8 mouse cellular contexts compared by ENCODE assay signal in genomic region chr11:100318529-100319451, GRCm38 (mm10). TPM values are rescaled to one million over a fixed set of nuclear protein-coding genes. Genes with fewer than 3 reads are reported as not detected.
A peak's percentile ranks its signal among the peaks of the same experiment; 100 is the strongest.
DNase-seq lines count a peak whose midpoint lies in the region; ATAC-seq and TF ChIP-seq lines count a peak whose summit lies in the region.

No protein-coding gene starts in this region.

- H3K36me3 ChIP-seq in megakaryocyte, embryonic 14.5 days (replicated peaks; ENCODE audit: low read length), result peaks cover 24% of the 10 kb centered on the region
- peaks cover 12% of the 10 kb centered on the region for H3K36me3 ChIP-seq in hindbrain, embryonic 16.5 days (ENCODE audit: control insufficient read depth, insufficient read depth, low read length)
- H3K36me3 ChIP-seq in midbrain, postnatal 0 days (ENCODE audit: insufficient read depth, low read length), result peaks cover 10% of the 10 kb centered on the region

- peak; percentile 18 to 24 for DNase-seq in cerebellum, postnatal 36 days
- DNase-seq in midbrain, postnatal 0 days (ENCODE audit: low spot score), result no peak
- DNase-seq in layer of hippocampus, adult 18-20 months (ENCODE audit: low spot score in 2 of 2), result no peak
- DNase-seq in layer of hippocampus, postnatal 36 days, result no peak
- no peak for DNase-seq in lung, postnatal 4 days

- H3K4me1 ChIP-seq in megakaryocyte, embryonic 14.5 days, result peaks cover 30% of the 10 kb centered on the region
- H3K4me1 ChIP-seq in hindbrain, embryonic 16.5 days (ENCODE audit: control insufficient read depth, insufficient read depth, low read depth, low read length), result peaks cover 8% of the 10 kb centered on the region
- 0 out of 2 replicates have a peak, but pooled peaks cover 3% of the 10 kb centered on the region for H3K4me1 ChIP-seq in midbrain, postnatal 0 days (ENCODE audit: insufficient read depth, low read length)

- H3K9ac ChIP-seq in hindbrain, embryonic 16.5 days (ENCODE audit: low read depth, low read length), result peak overlapping the region; percentile 56
- 0 out of 2 replicates have a peak overlapping the region, but pooled peaks have one; percentile 13 for H3K9ac ChIP-seq in midbrain, postnatal 0 days (replicated peaks; ENCODE audit: low read length, poor library complexity, severe bottlenecking)

- peak overlapping the region; percentile 97 for H3K4me3 ChIP-seq in megakaryocyte, embryonic 14.5 days (replicated peaks)
- H3K4me3 ChIP-seq in hindbrain, embryonic 16.5 days (ENCODE audit: low read length), result peak overlapping the region; percentile 81
- peak overlapping the region; percentile 72 for H3K4me3 ChIP-seq in midbrain, postnatal 0 days (ENCODE audit: low read depth, low read length)

- no peak for TF ChIP-seq CTCF in midbrain, postnatal 0 days (IDR thresholded peaks at IDR 0.05)

- ATAC-seq in megakaryocyte, adult 5-6 weeks (ENCODE audit: poor library complexity, severe bottlenecking), result no peak
- ATAC-seq in hindbrain, embryonic 16.5 days, result no peak
- no peak for ATAC-seq in midbrain, postnatal 0 days (ENCODE audit: low FRiP score)

- no peaks in the 10 kb centered on the region for H3K9me3 ChIP-seq in megakaryocyte, embryonic 14.5 days
- no peaks in the 10 kb centered on the region for H3K9me3 ChIP-seq in hindbrain, embryonic 16.5 days (ENCODE audit: control insufficient read depth, low read length)
- no peaks in the 10 kb centered on the region for H3K9me3 ChIP-seq in midbrain, postnatal 0 days (ENCODE audit: low read length)

- 90% methylated on average over 10 of the region's 10 CpGs for WGBS in hindbrain, embryonic 16.5 days
- whole genome bisulfite sequencing in midbrain, postnatal 0 days, result 88% methylated on average over 10 of the region's 10 CpGs

- peak overlapping the region; percentile 73 for H3K4me2 ChIP-seq in hindbrain, embryonic 16.5 days (ENCODE audit: low read length)
- H3K4me2 ChIP-seq in midbrain, postnatal 0 days (ENCODE audit: low read depth, low read length, poor library complexity, severe bottlenecking), result peak overlapping the region; percentile 52

- H3K27ac ChIP-seq in hindbrain, embryonic 16.5 days (ENCODE audit: low read depth, low read length), result peak overlapping the region; percentile 77
- peak overlapping the region; percentile 63; the same call in 1 of the 2 replicates for H3K27ac ChIP-seq in midbrain, postnatal 0 days (ENCODE audit: low read depth, low read length)

- peaks cover 4% of the 10 kb centered on the region for H3K27me3 ChIP-seq in megakaryocyte, embryonic 14.5 days (replicated peaks)
- H3K27me3 ChIP-seq in hindbrain, embryonic 16.5 days (replicated peaks; ENCODE audit: control insufficient read depth, insufficient read depth, low read length), result no peaks in the 10 kb centered on the region
- H3K27me3 ChIP-seq in midbrain, postnatal 0 days (ENCODE audit: insufficient read depth, low read length), result no peaks in the 10 kb centered on the region

RNA-seq across cellular contexts. Expression of gene Eif1, which starts 0.9 kb away (rescaled TPM):
- polyA plus RNA-seq in megakaryocyte, embryonic 14.5 days (2012; ENCODE audit: insufficient read depth, low replicate concordance), result 123 and 768 TPM in 2 replicates
- 1,372 and 1,486 TPM in 2 replicates for total RNA-seq in megakaryocyte, adult 5-6 weeks (2015)
- 248 and 320 TPM in 2 replicates for total RNA-seq in megakaryocyte, adult 5-6 weeks (2017)
- polyA plus RNA-seq in hindbrain, embryonic 16.5 days (2015; fragmentation: Nextera tagmentation; extraction: Ambion mirVana), result 1,208 and 1,248 TPM in 2 replicates
- 84.7 and 117 TPM in 2 replicates for total RNA-seq in midbrain, postnatal 0 days (2014; rRNA removed)
- polyA plus RNA-seq in midbrain, postnatal 0 days (2015; fragmentation: Nextera tagmentation; extraction: Ambion mirVana), result 1,241 and 1,297 TPM in 2 replicates
- 100 to 1,000 TPM; 739 to 776 TPM for total RNA-seq in layer of hippocampus, adult 18-20 months (2021)
- total RNA-seq in layer of hippocampus, postnatal 36 days (2021), result 100 to 1,000 TPM; 775 to 777 TPM

RNA-seq across cellular contexts. Expression of gene Gast, which starts 15.4 kb away (rescaled TPM):
- not detected in 2 replicates for polyA plus RNA-seq in megakaryocyte, embryonic 14.5 days (2012; ENCODE audit: insufficient read depth, low replicate concordance)
- total RNA-seq in megakaryocyte, adult 5-6 weeks (2015), result not detected in 2 replicates
- total RNA-seq in megakaryocyte, adult 5-6 weeks (2017), result not detected in 2 replicates
- 0.52 TPM in 1 of 2 replicates, not detected in the other for polyA plus RNA-seq in hindbrain, embryonic 16.5 days (2015; fragmentation: Nextera tagmentation; extraction: Ambion mirVana)
- total RNA-seq in midbrain, postnatal 0 days (2014; rRNA removed), result not detected in 2 replicates
- 1.1 and 2.2 TPM in 2 replicates for polyA plus RNA-seq in midbrain, postnatal 0 days (2015; fragmentation: Nextera tagmentation; extraction: Ambion mirVana)
- not detected for total RNA-seq in layer of hippocampus, adult 18-20 months (2021)
- total RNA-seq in layer of hippocampus, postnatal 36 days (2021), result not detected

RNA-seq across cellular contexts. Expression of gene Hap1, which starts 37.1 kb away (rescaled TPM):
- polyA plus RNA-seq in megakaryocyte, embryonic 14.5 days (2012; ENCODE audit: insufficient read depth, low replicate concordance), result 0.06 TPM in 1 of 2 replicates, not detected in the other
- not detected in 2 replicates for total RNA-seq in megakaryocyte, adult 5-6 weeks (2015)
- not detected in 2 replicates for total RNA-seq in megakaryocyte, adult 5-6 weeks (2017)
- 316 and 333 TPM in 2 replicates for polyA plus RNA-seq in hindbrain, embryonic 16.5 days (2015; fragmentation: Nextera tagmentation; extraction: Ambion mirVana)
- 743 and 796 TPM in 2 replicates for total RNA-seq in midbrain, postnatal 0 days (2014; rRNA removed)
- 597 and 631 TPM in 2 replicates for polyA plus RNA-seq in midbrain, postnatal 0 days (2015; fragmentation: Nextera tagmentation; extraction: Ambion mirVana)
- 100 to 1,000 TPM; 186 to 208 TPM for total RNA-seq in layer of hippocampus, adult 18-20 months (2021)
- 100 to 1,000 TPM; 148 to 154 TPM for total RNA-seq in layer of hippocampus, postnatal 36 days (2021)

RNA-seq across cellular contexts. Expression of gene Krt42, which starts 49.1 kb away (rescaled TPM):
- not detected in 2 replicates for polyA plus RNA-seq in megakaryocyte, embryonic 14.5 days (2012; ENCODE audit: insufficient read depth, low replicate concordance)
- total RNA-seq in megakaryocyte, adult 5-6 weeks (2015), result not detected in 2 replicates
- not detected in 2 replicates for total RNA-seq in megakaryocyte, adult 5-6 weeks (2017)
- not detected in 2 replicates for polyA plus RNA-seq in hindbrain, embryonic 16.5 days (2015; fragmentation: Nextera tagmentation; extraction: Ambion mirVana)
- 0.27 TPM in 1 of 2 replicates, not detected in the other for total RNA-seq in midbrain, postnatal 0 days (2014; rRNA removed)
- polyA plus RNA-seq in midbrain, postnatal 0 days (2015; fragmentation: Nextera tagmentation; extraction: Ambion mirVana), result not detected in 2 replicates
- total RNA-seq in layer of hippocampus, adult 18-20 months (2021), result not detected
- not detected for total RNA-seq in layer of hippocampus, postnatal 36 days (2021)

RNA-seq across cellular contexts. Expression of gene Krt17, which starts 58.0 kb away (rescaled TPM):
- 0.08 and 2.6 TPM in 2 replicates for polyA plus RNA-seq in megakaryocyte, embryonic 14.5 days (2012; ENCODE audit: insufficient read depth, low replicate concordance)
- total RNA-seq in megakaryocyte, adult 5-6 weeks (2015), result not detected in 2 replicates
- not detected in 2 replicates for total RNA-seq in megakaryocyte, adult 5-6 weeks (2017)
- 0.36 and 0.70 TPM in 2 replicates for polyA plus RNA-seq in hindbrain, embryonic 16.5 days (2015; fragmentation: Nextera tagmentation; extraction: Ambion mirVana)
- total RNA-seq in midbrain, postnatal 0 days (2014; rRNA removed), result 0.52 and 5.5 TPM in 2 replicates
- polyA plus RNA-seq in midbrain, postnatal 0 days (2015; fragmentation: Nextera tagmentation; extraction: Ambion mirVana), result 1.2 and 1.5 TPM in 2 replicates
- not detected for total RNA-seq in layer of hippocampus, adult 18-20 months (2021)
- total RNA-seq in layer of hippocampus, postnatal 36 days (2021), result not detected

Comparison
In these comparisons a context has a peak if more than half of its experiments do, and no peak if none do; other contexts are left out.
1. DNase-seq: peak in cerebellum, postnatal 36 days (2 of 2); none in midbrain, postnatal 0 days (single experiment), layer of hippocampus, adult 18-20 months (0 of 2), layer of hippocampus, postnatal 36 days (0 of 2) and lung, postnatal 4 days (0 of 2).
2. RNA of gene Hap1, which starts 37.1 kb away (total RNA-seq): 743 to 796 TPM in midbrain, postnatal 0 days, 186 to 208 TPM in layer of hippocampus, adult 18-20 months and 148 to 154 TPM in layer of hippocampus, postnatal 36 days; not detected in megakaryocyte, adult 5-6 weeks; every median in the first group is over 100 times any median in the second.
3. Peak in every context shown above with its lines, with median percentiles within 50 percentile points of each other: H3K4me3 ChIP-seq.